Mouse (Mus musculus) midbrain, embryonic 11.5 days (tissue): Measurements from ENCODE around the gene Ing1. TPM values are rescaled to one million over a fixed set of nuclear protein-coding genes. Genes with fewer than 3 reads are reported as not detected.
"Not testable (repeated sequence)": the region's sequence is repeated elsewhere in the genome, so short reads cannot be mapped to it uniquely, and the experiment has no call there.

ENCODE experiments used
- ATAC-seq: fragments of 200-750 bp; cut with Nextera tagmentation; 2 replicates; pipeline ENCODE4 v1.8.0; 2017; ENCODE audit warnings: moderate TSS enrichment, moderate library complexity; ENCODE audit not compliant: low FRiP score
- DNase-seq: peaks from one replicate; pipeline ENCODE4 v3.0.0; 2015; ENCODE audit warnings: low spot score; ENCODE audit errors: missing footprints
- H3K27ac ChIP-seq: fragments of 300-500 bp; sonication (generic); 2 replicates; pipeline ENCODE4 v1.5.1; 2014; ENCODE audit warnings: low read depth, low read length
- H3K27me3 ChIP-seq: fragments of 300-500 bp; sonication (generic); 2 replicates; pipeline ENCODE4 v1.6.1; 2014; ENCODE audit warnings: mild to moderate bottlenecking, low read length, moderate library complexity, mixed read lengths; ENCODE audit not compliant: control insufficient read depth, insufficient read depth
- H3K36me3 ChIP-seq: fragments of 300-500 bp; sonication (generic); 2 replicates; pipeline ENCODE4 v1.6.1; 2014; ENCODE audit warnings: mild to moderate bottlenecking, low read length, moderate library complexity, mixed read lengths; ENCODE audit not compliant: control insufficient read depth, insufficient read depth
- H3K4me1 ChIP-seq: fragments of 300-500 bp; sonication (generic); 2 replicates; pipeline ENCODE4 v1.6.1; 2014; ENCODE audit warnings: low read length; ENCODE audit not compliant: control insufficient read depth, insufficient read depth
- H3K4me2 ChIP-seq: fragments of 300-500 bp; sonication (generic); 2 replicates; pipeline ENCODE4 v1.6.1; 2014; ENCODE audit warnings: mild to moderate bottlenecking, moderate library complexity
- H3K4me3 ChIP-seq: fragments of 300-500 bp; sonication (generic); 2 replicates; pipeline ENCODE4 v1.5.1; 2014; ENCODE audit warnings: low read depth, low read length
- H3K9ac ChIP-seq: fragments of 300-500 bp; sonication (generic); 2 replicates; pipeline ENCODE4 v1.6.1; 2014; ENCODE audit warnings: low read length
- H3K9me3 ChIP-seq: fragments of 300-500 bp; sonication (generic); 2 replicates; pipeline ENCODE4 v1.6.1; 2016; ENCODE audit warnings: low read length; ENCODE audit not compliant: control insufficient read depth
- WGBS: fragments of 180-500 bp; shearing (Covaris S2); extraction: QIAGEN DNeasy Blood & Tissue Kit; methylation state at CpG from one replicate; pipeline ENCODE4 v1.1.7; 2014; 5-methylcytosine and 5-hydroxymethylcytosine counted together
- polyA plus RNA-seq: library from polyadenylated mRNA; unstranded; fragments of >200 nt; fragmentation: Nextera tagmentation; extraction: Ambion mirVana; gene quantifications from 2 replicates; pipeline ENCODE4 v1.2.1, GENCODE M21; 2014

Gene Ing1
- polyA plus RNA-seq, 1 experiment from 2014 or later = 48.1 TPM

DNA sequence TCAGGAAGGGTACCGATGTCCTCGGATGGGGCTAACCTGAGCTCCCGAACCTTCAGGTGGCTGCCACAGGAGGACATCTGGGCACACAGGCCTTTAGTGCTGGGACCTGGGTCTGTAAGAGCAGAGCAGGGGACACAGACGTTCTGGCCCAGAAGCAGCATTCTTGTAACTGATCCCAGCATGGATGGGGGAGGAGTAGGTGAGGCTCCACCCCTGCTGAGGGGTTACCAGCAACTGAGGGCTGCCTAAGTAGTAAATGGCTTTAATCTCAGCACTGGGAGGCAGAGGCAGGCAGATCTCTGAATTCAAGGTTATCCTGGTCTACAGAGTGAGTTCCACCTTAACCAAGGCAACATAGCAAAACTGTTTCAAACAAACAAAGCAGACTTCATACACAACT is 12.5 kb upstream of the Ing1 start:
- Histone ChIP-seq H3K9me3 (no peaks in the 10 kb centered on the region), H3K36me3 (peaks cover 3% of the 10 kb centered on the region), H3K27ac (no peak overlapping the region), H3K27me3 (no peaks in the 10 kb centered on the region), H3K4me1 (no peaks in the 10 kb centered on the region), H3K4me2 (no peak overlapping the region), H3K4me3 (no peak overlapping the region), H3K9ac (no peak overlapping the region)
- DNase-seq = no peak
- ATAC-seq = no peak
- WGBS = 91% methylated on average over 4 of the region's 4 CpGs

DNA sequence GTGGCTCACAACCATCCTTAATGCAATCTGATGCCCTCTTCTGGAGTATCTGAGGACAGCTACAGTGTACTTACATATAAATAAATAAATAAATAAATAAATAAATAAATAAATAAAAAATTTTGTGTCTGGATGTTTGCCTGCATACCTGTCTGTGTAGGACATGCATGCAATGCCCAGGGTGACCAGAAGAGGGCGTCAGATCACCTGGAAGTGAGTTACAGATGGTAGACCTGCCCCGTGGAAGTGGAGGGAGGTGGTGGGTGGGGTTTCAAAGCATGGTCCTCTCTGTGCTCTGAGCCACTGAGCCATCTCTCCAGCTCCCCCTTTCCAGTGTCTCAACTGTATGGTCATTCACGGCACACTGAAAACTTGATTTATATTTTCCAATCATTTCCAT is 11.0 kb upstream of the Ing1 start:
- peaks cover 3% of the 10 kb centered on the region for H3K36me3 ChIP-seq
- WGBS = 49% methylated on average over 3 of the region's 3 CpGs
- no peaks in the 10 kb centered on the region for H3K9me3 ChIP-seq
- no peak for ATAC-seq
- no peak overlapping the region for H3K27ac ChIP-seq
- no peak overlapping the region for H3K4me3 ChIP-seq
- no peaks in the 10 kb centered on the region for H3K4me1 ChIP-seq
- H3K9ac ChIP-seq = no peak overlapping the region
- H3K4me2 ChIP-seq = no peak overlapping the region
- no peak for DNase-seq
- no peaks in the 10 kb centered on the region for H3K27me3 ChIP-seq

GRCm38 (mm10) chr8:11547063-11547462 is 8.3 kb upstream of the Ing1 start:
- H3K4me3 ChIP-seq = no peak overlapping the region
- H3K27ac ChIP-seq = no peak overlapping the region
- 67% methylated on average over 6 of the region's 6 CpGs for WGBS
- H3K27me3 ChIP-seq = no peaks in the 10 kb centered on the region
- H3K4me1 ChIP-seq = peaks cover 4% of the 10 kb centered on the region
- no peaks in the 10 kb centered on the region for H3K9me3 ChIP-seq
- ATAC-seq = no peak
- no peak for DNase-seq
- H3K36me3 ChIP-seq = no peaks in the 10 kb centered on the region
- no peak overlapping the region for H3K9ac ChIP-seq
- no peak overlapping the region for H3K4me2 ChIP-seq

GRCm38 (mm10) chr8:11549706-11550105 is 5.7 kb upstream of the Ing1 start:
- H3K9ac ChIP-seq = no peak overlapping the region
- ATAC-seq = no peak
- H3K4me1 ChIP-seq = peaks cover 8% of the 10 kb centered on the region
- H3K36me3 ChIP-seq = no peaks in the 10 kb centered on the region
- H3K4me3 ChIP-seq = peak overlapping the region; percentile 65
- H3K4me2 ChIP-seq = peak overlapping the region; percentile 85
- H3K27ac ChIP-seq = no peak overlapping the region
- no peaks in the 10 kb centered on the region for H3K9me3 ChIP-seq
- 13% methylated on average over 7 of the region's 7 CpGs for WGBS
- peak; percentile 92 for DNase-seq
- H3K27me3 ChIP-seq = no peaks in the 10 kb centered on the region

GRCm38 (mm10) chr8:11550281-11550948 is 5.0 kb upstream of the Ing1 start, which contains the start of gene Cars2:
Cars2 (minus strand) TSS chr8:11550783.
- Histone ChIP-seq H3K4me3 (peak within 1 kb of the TSS; percentile 65), H3K9ac (peak within 1 kb of the TSS; percentile 76), H3K9me3 (no peaks in the 10 kb centered on the region), H3K36me3 (no peaks in the 10 kb centered on the region), H3K27ac (peak within 1 kb of the TSS; percentile 58), H3K27me3 (no peaks in the 10 kb centered on the region), H3K4me2 (peak within 1 kb of the TSS; percentile 85), H3K4me1 (peaks cover 9% of the 10 kb centered on the region)
- WGBS = under 1% methylated on average over 53 of the region's 53 CpGs
- DNase-seq (peak; percentile 98), ATAC-seq (peak; percentile 69)

- not testable (repeated sequence) for H3K4me1 ChIP-seq, ATAC-seq, H3K4me3 ChIP-seq, H3K36me3 ChIP-seq, H3K27ac ChIP-seq, H3K4me2 ChIP-seq, H3K9ac ChIP-seq, H3K27me3 ChIP-seq, DNase-seq, H3K9me3 ChIP-seq
- 83% methylated on average over 3 of the region's 4 CpGs for WGBS
These were observed 3.9 kb upstream of the Ing1 start for GRCm38 (mm10) chr8:11551497-11551896.

GRCm38 (mm10) chr8:11552390-11552789 is 3.0 kb upstream of the Ing1 start:
- no peak overlapping the region for H3K4me2 ChIP-seq
- ATAC-seq (no peak), DNase-seq (no peak)
- 90% methylated on average over 10 of the region's 10 CpGs for WGBS
- H3K4me3 ChIP-seq = no peak overlapping the region
- no peak overlapping the region for H3K27ac ChIP-seq
- H3K9ac ChIP-seq = no peak overlapping the region
- peaks cover 9% of the 10 kb centered on the region for H3K4me1 ChIP-seq
- no peaks in the 10 kb centered on the region for H3K9me3 ChIP-seq
- no peaks in the 10 kb centered on the region for H3K27me3 ChIP-seq
- no peaks in the 10 kb centered on the region for H3K36me3 ChIP-seq

GRCm38 (mm10) chr8:11555720-11556591 is 585 bp downstream of the Ing1 start:
- Histone ChIP-seq H3K27ac (peak overlapping the region; percentile 100), H3K4me3 (peak overlapping the region; percentile 72), H3K4me2 (peak overlapping the region; percentile 78), H3K36me3 (no peaks in the 10 kb centered on the region), H3K9me3 (no peaks in the 10 kb centered on the region), H3K4me1 (peaks cover 13% of the 10 kb centered on the region), H3K9ac (peak overlapping the region; percentile 94), H3K27me3 (no peaks in the 10 kb centered on the region)
- DNase-seq (peak; percentile 100), ATAC-seq (peak; percentile 84)
- under 1% methylated on average over 97 of the region's 103 CpGs for WGBS
